Mouse (Mus musculus) Patski (cell line): Measurements from ENCODE around the gene Plekhh1. TPM values are rescaled to one million over a fixed set of nuclear protein-coding genes. Genes with fewer than 3 reads are reported as not detected.

Source experiments
- ATAC-seq: fragments of 100-300 bp; one replicate; pipeline ENCODE4 v1.8.0; 2021
- CTCF ChIA-PET: fragments of 350-600 bp; sonication (Branson Sonifier 250); formaldehyde crosslinking; loops from one replicate; lab custom pipeline; 2022; ENCODE audit warnings: inconsistent platforms; lab: Charles Lee
- POLR2A ChIA-PET: fragments of 350-600 bp; sonication (Branson Sonifier 250); formaldehyde crosslinking; loops from one replicate; lab custom pipeline; 2022; ENCODE audit warnings: antibody characterized with exemption, inconsistent platforms; lab: Charles Lee
- DNase-seq: peaks from one replicate; pipeline ENCODE4 v3.0.0-alpha.2; 2011; ENCODE audit warnings: low read depth, low spot score
- H3K27me3 ChIP-seq: fragments of 371-371 bp; one replicate; pipeline ENCODE4 v1.5.1; 2021
- CTCF ChIP-seq: fragments of 100-300 bp; IDR thresholded peaks from one replicate; pipeline ENCODE4 v1.5.1; 2021
- in situ Hi-C: fragments of 300-500 bp; cut with MboI; formaldehyde crosslinking; loops from 3 replicates; pipeline ENCODE4 v1.11.1; 2018; ENCODE audit warnings: low pct_unique_long_range_greater_than_20kb, mixed read lengths
- polyA plus RNA-seq: library from polyadenylated mRNA; unstranded; gene quantifications from one replicate; pipeline ENCODE4 v1.2.3, GENCODE M21; 2021

Gene Plekhh1
- polyA plus RNA-seq, 1 experiment from 2014 or later = 3.9 TPM

DNA sequence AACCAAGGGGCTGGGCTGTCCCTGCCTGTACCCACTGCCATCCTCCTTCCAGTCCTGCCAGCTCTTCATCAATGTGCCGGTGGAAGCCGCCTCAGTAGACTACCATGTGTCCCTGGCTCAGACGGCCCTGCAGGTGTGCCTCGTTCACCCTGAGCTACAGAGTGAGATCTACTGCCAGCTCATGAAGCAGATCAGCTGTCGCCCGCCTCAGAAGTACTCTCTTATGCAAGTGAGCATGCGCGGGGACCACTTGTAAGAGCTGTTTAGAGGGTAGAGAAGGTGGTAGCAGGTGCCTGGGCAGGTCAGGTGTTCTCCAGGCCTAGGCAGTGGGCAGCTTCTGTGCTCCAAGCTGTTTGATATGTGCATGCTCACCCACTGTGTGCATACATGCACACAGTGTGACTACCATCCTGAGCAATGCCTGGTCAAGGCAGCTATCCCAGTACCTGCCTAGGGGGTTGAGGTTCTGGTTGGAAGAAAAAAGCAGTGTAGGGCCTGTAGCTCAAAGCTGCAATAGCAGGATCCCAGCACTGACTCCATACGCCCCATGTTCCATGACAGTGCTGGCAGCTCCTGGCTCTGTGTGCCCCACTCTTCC, 41.9 kb downstream of the Plekhh1 start:
- ATAC-seq (no peak), DNase-seq (no peak)
- in situ Hi-C loops = no loop called here
- H3K27me3 ChIP-seq = no peaks in the 10 kb centered on the region
- ChIA-PET CTCF (interaction anchor here (2.0 kb wide), 1 partner anchor 152 kb away, joined by 9 read pairs; no protein-coding TSS in a partner anchor), POLR2A (no interaction called here)
- TF ChIP-seq CTCF = no peak

DNA sequence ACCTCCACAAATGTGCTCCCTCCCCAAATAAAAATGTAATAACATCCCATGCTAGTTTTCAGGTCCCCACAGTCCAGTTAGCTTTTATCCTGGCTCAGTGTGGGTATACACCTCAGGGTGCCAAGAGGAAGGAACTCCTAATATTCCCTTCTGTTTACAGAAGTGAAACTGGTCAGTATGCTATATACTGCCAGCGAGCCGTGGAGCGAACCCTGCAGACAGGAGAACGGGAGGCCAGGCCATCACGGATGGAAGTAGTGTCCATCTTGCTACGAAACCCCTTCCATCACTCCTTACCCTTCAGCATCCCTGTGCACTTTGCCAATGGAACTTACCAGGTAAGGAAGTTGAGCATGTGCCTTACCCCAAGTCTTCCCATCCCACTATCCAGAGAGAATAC, 43.6 kb downstream of the Plekhh1 start:
- ChIA-PET POLR2A (no interaction called here), CTCF (interaction anchor here (2.0 kb wide), 1 partner anchor 154 kb away, joined by 9 read pairs; no protein-coding TSS in a partner anchor)
- ATAC-seq (no peak), DNase-seq (no peak)
- no peak for TF ChIP-seq CTCF
- no peaks in the 10 kb centered on the region for H3K27me3 ChIP-seq
- in situ Hi-C loops = no loop called here

DNA sequence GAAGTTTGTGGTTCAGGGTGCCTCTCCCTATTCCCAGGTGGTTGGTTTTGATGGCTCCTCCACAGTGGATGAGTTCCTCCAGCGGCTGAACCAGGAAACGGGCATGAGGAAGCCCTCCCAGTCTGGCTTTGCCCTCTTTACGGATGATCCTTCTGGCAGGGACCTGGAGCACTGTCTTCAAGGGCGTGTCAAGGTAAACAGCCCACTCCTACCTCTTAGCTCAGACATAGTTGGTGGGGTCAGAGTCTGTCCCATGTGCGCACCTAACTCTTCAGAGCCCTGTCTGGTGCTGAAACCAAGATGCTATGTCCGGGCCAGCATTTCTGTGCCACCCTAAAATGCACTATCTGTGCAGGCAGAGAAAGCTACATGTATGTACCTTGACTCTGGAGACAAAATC, 44.4 kb downstream of the Plekhh1 start:
- CTCF ChIA-PET = no interaction called here
- in situ Hi-C loops = no loop called here

DNA sequence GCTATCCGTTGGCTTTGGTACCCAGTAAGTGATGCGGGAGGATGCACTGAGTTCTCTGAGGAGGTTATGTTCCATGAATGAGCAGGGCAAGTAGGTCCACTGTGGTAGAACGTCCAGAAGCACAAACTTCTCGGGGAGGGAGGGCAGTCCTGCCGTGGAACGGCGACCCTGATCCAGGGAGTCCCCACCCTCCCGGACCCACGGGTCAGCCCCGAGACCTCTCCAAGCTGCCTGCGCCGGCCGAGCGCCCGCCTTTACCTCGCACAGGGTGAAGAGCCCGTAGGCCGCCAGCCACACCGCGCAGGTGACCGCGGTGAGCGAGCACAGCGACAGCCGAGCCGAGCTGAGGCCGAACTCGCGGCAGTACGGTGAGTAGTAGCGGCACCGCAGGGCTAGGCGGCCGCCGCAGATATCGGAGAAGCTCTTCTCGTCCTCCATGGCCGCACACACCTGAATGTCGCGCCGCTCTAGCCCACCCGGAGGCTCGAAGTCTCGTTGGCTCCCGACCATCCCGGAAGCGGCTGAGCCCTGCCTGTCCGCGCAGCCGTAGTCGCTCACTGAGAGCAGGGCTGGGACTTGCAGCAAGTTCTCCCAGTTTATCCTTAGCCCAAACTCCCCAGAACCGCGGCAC, 60.3 kb downstream of the Plekhh1 start, which contains the start of gene Pigh:
Pigh (minus strand) TSS at position 470 of the 631 bp plus-strand sequence.
- in situ Hi-C loops = loop anchor here (25.0 kb wide), 2 partner anchors 1027 to 1852 kb away; partner anchors contain the start of gene Fut8
- ChIA-PET POLR2A (no interaction called here), CTCF (interaction anchor here (0.7 to 1.8 kb wide), 2 partner anchors 13 to 170 kb away, joined by 3 to 5 read pairs; no protein-coding TSS in a partner anchor)
- peak; percentile 74 for ATAC-seq
- DNase-seq = peak; percentile 38
- no peak for TF ChIP-seq CTCF
- H3K27me3 ChIP-seq = no peaks in the 10 kb centered on the region

More for the DNA sequence above, 44.4 kb downstream of the Plekhh1 start:
- POLR2A ChIA-PET = no interaction called here
- no peaks in the 10 kb centered on the region for H3K27me3 ChIP-seq
- TF ChIP-seq CTCF = no peak
- DNase-seq = no peak
- no peak for ATAC-seq

DNA sequence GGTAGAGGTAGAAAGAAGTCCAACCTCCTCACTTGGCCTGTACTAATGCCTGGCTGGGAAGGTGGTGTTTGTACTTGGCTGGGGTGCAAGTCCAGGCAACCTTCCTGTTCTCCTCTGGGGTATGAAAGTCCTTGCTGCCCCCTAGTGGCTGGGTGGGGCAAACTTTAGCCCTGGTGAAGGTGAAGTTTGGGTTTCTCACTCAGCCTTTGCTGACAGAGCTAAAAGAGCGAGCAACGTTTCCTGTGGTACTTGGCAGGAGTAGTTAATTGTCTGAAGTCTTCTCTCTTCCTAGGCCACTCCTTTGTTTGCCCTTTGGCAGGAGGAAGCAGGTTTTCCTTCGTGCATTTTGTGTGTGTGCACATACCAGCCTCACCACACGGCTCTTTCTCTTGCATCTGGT, 63.6 kb downstream of the Plekhh1 start:
- ChIA-PET POLR2A (no interaction called here), CTCF (interaction anchor here (0.6 to 7.1 kb wide), 3 partner anchors 69 to 184 kb away, joined by 3 to 39 read pairs (median 4); no protein-coding TSS in a partner anchor)
- no peaks in the 10 kb centered on the region for H3K27me3 ChIP-seq
- in situ Hi-C loops = loop anchor here (25.0 kb wide), 2 partner anchors 1030 to 1855 kb away; partner anchors contain the start of gene Fut8
- no peak for ATAC-seq
- peak; percentile 70 for TF ChIP-seq CTCF
- DNase-seq = no peak

DNA sequence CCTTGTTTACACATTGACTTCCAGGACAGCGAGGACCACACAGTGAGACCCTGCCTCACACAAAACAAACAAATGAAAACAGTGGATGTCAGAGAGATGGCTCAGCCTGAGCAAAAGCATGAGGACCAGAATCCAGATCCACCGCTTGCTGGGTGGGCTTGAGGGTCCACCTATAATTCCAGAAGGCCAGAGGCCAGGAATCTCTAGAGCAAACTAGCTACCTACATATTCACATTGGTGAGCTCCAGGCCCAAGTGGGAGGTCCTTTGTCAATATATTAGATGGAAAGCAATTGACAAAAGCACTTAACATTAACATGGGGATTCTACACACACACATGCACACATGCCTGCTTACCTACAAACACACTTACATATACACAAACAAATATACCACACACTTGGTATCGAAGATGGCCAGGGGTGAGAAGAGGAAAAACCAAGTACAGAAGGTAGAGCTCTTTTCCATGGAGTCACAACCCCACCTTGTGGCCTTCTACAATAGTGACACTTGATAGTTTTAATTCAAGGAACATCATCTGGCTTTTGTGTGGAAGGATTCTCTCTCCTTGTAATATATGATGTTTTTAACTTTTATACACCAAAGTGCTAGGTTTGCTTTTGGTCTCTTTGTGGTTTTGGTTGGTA, 68.3 kb downstream of the Plekhh1 start:
- ATAC-seq (no peak), DNase-seq (no peak)
- peak; percentile 68 for TF ChIP-seq CTCF
- CTCF ChIA-PET = interaction anchor here (1.1 to 7.1 kb wide), 4 partner anchors 8 to 178 kb away, joined by 3 to 39 read pairs (median 8); no protein-coding TSS in a partner anchor
- POLR2A ChIA-PET = no interaction called here
- in situ Hi-C loops = loop anchor here (5.0 to 25.0 kb wide), 4 partner anchors 75 to 1860 kb away; partner anchors contain the start of gene Fut8
- no peaks in the 10 kb centered on the region for H3K27me3 ChIP-seq

DNA sequence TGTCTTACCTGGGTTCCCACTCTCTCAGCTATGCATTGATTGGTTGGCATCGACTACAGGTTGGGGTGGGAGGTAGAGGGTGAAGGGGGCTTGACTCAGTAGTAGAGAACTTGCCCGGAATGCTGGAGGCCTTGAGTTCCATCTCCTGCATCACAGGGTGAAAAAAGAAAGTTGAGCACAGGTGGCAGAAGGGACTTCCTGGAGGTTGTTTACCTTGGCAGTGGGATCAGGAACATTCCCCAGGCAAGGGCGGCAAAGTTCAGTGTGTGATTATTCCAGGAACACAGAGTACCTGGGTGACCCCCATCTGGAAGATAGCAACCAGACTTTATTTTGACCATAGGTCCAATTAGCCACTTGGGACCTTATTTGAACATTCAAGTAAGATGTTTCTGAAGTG, 74.8 kb downstream of the Plekhh1 start:
- ATAC-seq (no peak), DNase-seq (no peak)
- TF ChIP-seq CTCF = no peak
- no peaks in the 10 kb centered on the region for H3K27me3 ChIP-seq
- ChIA-PET POLR2A (no interaction called here), CTCF (no interaction called here)
- in situ Hi-C loops = loop anchor here (25.0 kb wide), 1 partner anchor 891 kb away; no protein-coding TSS in a partner anchor

DNA sequence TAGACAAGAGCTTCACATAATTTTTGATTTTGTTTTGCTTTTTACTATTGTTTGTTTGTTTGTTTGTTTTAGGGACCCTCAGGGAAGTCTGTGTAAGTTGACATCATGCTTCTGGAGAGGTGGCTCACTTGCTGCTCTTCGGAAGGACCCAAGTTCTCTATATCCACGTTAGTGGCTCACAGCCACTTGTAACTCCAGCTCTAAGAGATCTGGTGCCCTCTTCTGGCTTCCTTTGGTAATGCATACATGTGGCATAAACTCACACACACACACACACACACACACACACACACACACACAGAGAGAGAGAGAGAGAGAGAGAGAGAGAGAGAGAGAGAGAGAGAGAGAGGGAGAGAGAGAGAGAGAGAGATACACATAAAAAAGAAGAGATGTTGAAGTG, 75.6 kb downstream of the Plekhh1 start:
- ATAC-seq = no peak
- in situ Hi-C loops = loop anchor here (25.0 kb wide), 1 partner anchor 892 kb away; no protein-coding TSS in a partner anchor
- ChIA-PET CTCF (no interaction called here), POLR2A (no interaction called here)
- no peak for TF ChIP-seq CTCF
- H3K27me3 ChIP-seq = no peaks in the 10 kb centered on the region
- DNase-seq = no peak

DNA sequence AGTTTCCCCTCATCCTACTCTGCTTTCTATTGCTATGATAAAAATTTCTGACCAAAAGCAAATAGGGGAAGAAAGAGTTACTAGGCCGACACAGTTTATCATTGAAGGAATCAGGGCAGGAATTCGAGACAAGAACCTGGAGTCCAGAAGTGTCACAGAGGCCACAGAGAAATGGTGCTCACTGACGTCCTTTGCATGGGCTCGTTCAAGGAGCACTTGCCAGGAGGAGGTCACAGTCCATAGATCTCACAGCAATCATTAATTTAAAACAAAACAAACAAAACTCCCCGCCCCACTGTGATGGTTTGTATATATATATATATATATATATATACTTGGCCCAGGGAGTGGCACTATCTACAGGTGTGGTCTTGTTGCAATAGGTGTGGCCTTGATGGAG, 76.3 kb downstream of the Plekhh1 start:
- no peaks in the 10 kb centered on the region for H3K27me3 ChIP-seq
- DNase-seq (no peak), ATAC-seq (no peak)
- TF ChIP-seq CTCF = no peak
- in situ Hi-C loops = loop anchor here (25.0 kb wide), 1 partner anchor 893 kb away; no protein-coding TSS in a partner anchor
- POLR2A ChIA-PET = no interaction called here
- CTCF ChIA-PET = interaction anchor here (1.3 kb wide), 1 partner anchor 8 kb away, joined by 3 read pairs; no protein-coding TSS in a partner anchor

DNA sequence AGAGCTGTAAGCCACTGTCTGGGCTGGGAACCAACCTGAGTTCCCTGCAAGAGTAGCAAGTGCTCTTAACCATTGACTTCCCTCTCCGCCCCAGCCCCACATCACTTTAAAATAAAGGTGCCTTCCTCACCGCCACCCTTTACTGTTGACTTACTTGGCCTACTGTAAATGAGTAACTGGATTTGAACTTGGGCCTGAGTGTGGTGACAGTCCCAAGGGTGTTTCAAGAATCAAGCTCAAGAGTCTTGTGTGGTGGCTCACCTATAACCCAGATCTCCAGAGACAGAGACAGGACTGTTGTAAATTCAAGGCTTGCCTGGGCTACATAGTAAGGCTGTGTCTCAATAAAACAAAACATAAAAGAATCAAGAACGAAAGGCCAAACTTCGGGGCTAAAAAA, 90.0 kb downstream of the Plekhh1 start:
- POLR2A ChIA-PET = interaction anchor here (0.6 kb wide), 1 partner anchor 17 kb away, joined by 4 read pairs; no protein-coding TSS in a partner anchor
- ATAC-seq (no peak), DNase-seq (no peak)
- no peak for TF ChIP-seq CTCF
- H3K27me3 ChIP-seq = no peaks in the 10 kb centered on the region
- CTCF ChIA-PET = interaction anchor here (1.2 to 1.7 kb wide), 3 partner anchors 9 to 12 kb away, joined by 3 to 5 read pairs (median 5); partner anchors contain the start of gene Arg2
- in situ Hi-C loops = loop anchor here (25.0 kb wide), 1 partner anchor 907 kb away; no protein-coding TSS in a partner anchor
